Mouse (Mus musculus) urinary bladder, postnatal 10 days (tissue): ENCODE measurements around the gene Tspan5.

Experiments
- DNase-seq: peaks from one replicate; pipeline ENCODE4 v3.0.0; 2022; ENCODE audit warnings: low spot score

Tspan5 gene

GRCm38 (mm10) chr3:138744030-138744774, 2.2 kb downstream of the Tspan5 start:
- DNase-seq: no peak

- no peak for DNase-seq
Measured at GRCm38 (mm10) chr3:138745091-138745490, 3.1 kb downstream of the Tspan5 start.

GRCm38 (mm10) chr3:138745596-138745995, 3.6 kb downstream of the Tspan5 start:
- no peak for DNase-seq

- DNase-seq: no peak
Measured at GRCm38 (mm10) chr3:138746556-138746955, 4.6 kb downstream of the Tspan5 start.

- DNase-seq: no peak
Measured at GRCm38 (mm10) chr3:138747035-138747434, 5.0 kb downstream of the Tspan5 start.

- no peak for DNase-seq
Measured at GRCm38 (mm10) chr3:138747985-138748384, 6.0 kb downstream of the Tspan5 start.

- no peak for DNase-seq
Measured at GRCm38 (mm10) chr3:138749645-138750044, 7.7 kb downstream of the Tspan5 start.

- no peak for DNase-seq
Measured at GRCm38 (mm10) chr3:138751328-138751727, 9.3 kb downstream of the Tspan5 start.

GRCm38 (mm10) chr3:138752056-138752455, 10.1 kb downstream of the Tspan5 start:
- no peak for DNase-seq

- DNase-seq: no peak
Measured at GRCm38 (mm10) chr3:138752769-138753168, 10.8 kb downstream of the Tspan5 start.

GRCm38 (mm10) chr3:138753182-138753885, 11.3 kb downstream of the Tspan5 start:
- no peak for DNase-seq

- DNase-seq: no peak
Measured at GRCm38 (mm10) chr3:138754328-138754727, 12.3 kb downstream of the Tspan5 start.

GRCm38 (mm10) chr3:138757283-138757682, 15.3 kb downstream of the Tspan5 start:
- no peak for DNase-seq

- no peak for DNase-seq
Measured at GRCm38 (mm10) chr3:138759968-138760684, 18.1 kb downstream of the Tspan5 start.

- no peak for DNase-seq
Measured at GRCm38 (mm10) chr3:138760685-138761119, 18.7 kb downstream of the Tspan5 start.

- no peak for DNase-seq
Measured at GRCm38 (mm10) chr3:138761531-138761930, 19.5 kb downstream of the Tspan5 start.

GRCm38 (mm10) chr3:138763941-138764340, 21.9 kb downstream of the Tspan5 start:
- no peak for DNase-seq

GRCm38 (mm10) chr3:138764782-138765181, 22.8 kb downstream of the Tspan5 start:
- no peak for DNase-seq

GRCm38 (mm10) chr3:138767034-138767433, 25.0 kb downstream of the Tspan5 start:
- DNase-seq: no peak

GRCm38 (mm10) chr3:138768541-138769093, 26.6 kb downstream of the Tspan5 start:
- no peak for DNase-seq

- DNase-seq: no peak
Measured at GRCm38 (mm10) chr3:138770650-138771331, 28.8 kb downstream of the Tspan5 start.
